Mouse (Mus musculus): Measurements from ENCODE around the gene Srm.

The Srm gene

DNA sequence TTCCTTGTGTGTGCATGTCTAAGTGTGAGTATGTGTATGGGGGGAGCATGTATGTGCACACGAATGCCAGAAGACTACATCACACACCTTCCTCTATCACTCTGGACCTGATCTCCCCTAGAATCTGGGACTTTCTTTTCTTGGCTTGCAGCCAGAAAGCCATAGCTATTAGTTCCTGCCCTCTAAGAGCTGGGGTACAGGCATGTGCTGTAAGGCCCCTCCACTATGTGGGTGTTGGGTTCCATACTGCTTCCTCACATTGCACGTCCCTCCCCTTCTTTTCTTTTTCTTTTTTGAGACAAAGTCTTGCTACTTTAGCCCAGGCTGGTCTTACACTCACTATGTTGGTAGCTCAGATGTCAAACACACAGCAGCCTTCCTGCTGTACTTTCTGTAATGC is 44.0 kb downstream of the Srm start:
- no peak for DNase-seq (ENCODE audit: low spot score)

DNA sequence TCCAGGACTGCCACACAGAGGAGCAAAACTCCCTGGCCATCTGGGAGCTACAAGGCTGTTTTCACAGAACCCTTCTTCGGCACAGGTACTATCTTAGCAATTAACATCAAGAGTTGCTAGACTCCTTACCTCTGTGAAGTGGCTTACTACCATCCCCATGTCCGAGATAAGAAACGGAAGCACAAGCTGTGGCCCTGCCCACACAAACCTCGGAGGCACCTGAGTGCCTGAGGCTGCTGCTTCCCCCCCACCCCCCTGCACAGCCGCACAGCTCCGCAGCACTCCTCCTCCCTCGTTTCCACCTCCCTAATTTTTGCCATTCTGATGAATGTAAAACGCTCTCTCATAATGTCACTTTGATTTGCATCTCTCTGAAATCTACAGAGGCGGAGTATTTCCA is 47.0 kb downstream of the Srm start:
- DNase-seq (ENCODE audit: low spot score) = no peak

DNA sequence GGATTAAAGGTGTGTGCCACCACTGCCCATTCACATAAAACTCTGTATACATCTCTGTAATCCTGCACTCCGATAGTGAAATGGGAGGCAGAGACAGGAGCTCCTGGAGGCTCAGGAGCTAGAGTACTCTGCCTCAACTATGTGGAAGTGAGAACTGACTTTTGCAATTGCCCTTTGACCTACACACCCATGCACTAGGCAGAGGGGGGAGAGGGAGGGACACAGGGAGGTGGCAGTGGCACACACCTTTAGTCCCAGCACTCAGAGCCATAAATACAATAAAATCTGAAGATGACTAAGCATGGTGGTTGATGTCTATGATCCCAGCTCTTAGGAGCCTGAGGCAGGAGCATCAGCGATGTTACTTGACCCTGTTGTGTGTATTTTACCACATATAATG is 48.2 kb downstream of the Srm start:
- no peak for DNase-seq (ENCODE audit: low spot score)

DNA sequence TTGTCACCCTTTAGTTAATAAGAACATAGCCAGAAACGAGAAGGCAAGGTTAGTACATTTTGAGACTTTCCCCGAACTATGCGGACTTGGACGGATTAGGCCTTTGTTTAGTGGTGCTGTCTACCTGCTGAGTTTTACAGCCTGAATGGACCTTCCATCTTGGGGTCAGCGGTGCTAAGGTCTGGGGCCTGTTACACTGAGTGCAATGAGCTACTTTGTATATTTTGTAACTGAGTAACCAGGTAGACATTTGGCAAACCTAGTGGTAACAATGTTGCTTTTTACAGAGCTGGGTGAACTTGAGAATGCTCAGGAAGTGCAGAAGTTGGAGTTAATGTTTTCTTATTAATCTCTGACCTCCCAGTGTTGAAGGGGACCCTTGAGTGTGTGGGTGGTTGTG is 49.8 kb downstream of the Srm start:
- no peak for DNase-seq (ENCODE audit: low spot score)

DNA sequence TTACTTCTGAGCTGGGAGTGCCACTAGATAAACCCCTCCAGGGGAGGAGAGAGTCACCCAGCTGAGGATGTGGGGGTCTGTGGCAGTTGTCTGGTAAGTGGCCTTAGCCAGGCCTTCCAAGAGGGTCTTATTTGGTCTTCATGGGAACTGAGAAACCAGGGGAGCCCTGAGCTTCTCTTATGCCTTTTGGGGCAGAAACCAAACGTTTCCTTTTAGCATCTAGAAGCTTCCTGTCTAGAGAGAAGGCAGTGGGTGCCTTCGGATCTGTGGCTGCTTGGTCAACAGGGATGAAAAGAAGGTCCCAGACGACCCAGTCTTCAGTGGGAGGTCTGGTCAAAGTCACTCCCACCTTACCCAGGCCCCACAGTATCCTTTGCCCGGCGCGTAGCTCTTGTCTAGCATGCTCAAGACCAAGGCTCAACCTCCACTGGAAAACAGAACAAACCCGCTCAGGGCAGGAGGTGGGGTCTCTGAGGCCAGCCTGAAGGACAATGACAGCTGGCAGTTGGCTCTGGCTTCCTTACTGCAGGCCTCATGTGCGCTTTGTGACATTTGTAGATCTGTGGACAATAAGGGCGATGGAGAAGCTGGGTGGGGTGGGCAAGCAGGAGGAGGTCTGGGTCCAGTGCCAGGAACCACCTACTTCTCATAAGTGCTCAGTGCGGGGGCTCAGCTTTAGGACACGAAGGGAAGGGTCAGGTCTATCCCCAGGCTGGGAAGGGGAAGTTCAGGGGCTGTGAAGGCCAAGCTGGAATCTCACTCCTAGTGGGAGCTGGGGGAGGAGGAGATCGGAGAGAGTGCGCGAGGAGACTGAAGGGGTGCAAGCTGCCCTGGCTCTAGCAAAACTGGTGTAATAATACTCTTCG is 52.2 kb downstream of the Srm start, which contains the start of gene Gm572:
TSS of gene Gm572 (plus strand) at position 27 of the 866 bp plus-strand sequence.
- DNase-seq (ENCODE audit: low spot score) = no peak

DNA sequence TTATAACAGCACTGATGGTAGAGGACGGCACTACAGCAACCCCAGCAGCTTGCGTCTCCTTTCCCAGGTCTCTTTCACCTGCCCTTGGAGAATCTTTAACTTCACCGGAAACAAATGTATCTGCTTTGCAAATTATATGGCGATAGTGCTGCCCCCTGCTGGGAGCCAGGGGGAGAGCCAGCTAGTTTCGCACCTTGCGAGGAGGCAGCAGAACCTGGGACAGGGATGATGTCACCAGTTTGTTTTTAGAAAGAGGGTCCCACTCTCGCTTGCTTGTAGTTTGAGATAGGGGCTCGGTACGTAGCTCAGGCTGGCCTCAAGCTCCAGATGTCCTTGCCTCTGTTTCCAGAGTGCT is 52.8 kb downstream of the Srm start:
- peak; percentile 78 for DNase-seq (ENCODE audit: low spot score)

Data from retina, embryonic 14.5 days (tissue).